Mouse (Mus musculus): ENCODE results near the gene Ap1m2.
A peak's percentile ranks its signal among the peaks of the same experiment; 100 is the strongest.
"Not testable (repeated sequence)": the region's sequence is repeated elsewhere in the genome, so short reads cannot be mapped to it uniquely, and the experiment has no call there.

Gene Ap1m2

GRCm38 (mm10) chr9:21327569-21327968, 15.4 kb upstream of the Ap1m2 start:
- no peak for DNase-seq (ENCODE audit: low read depth)

GRCm38 (mm10) chr9:21324269-21324668, 12.1 kb upstream of the Ap1m2 start:
- no peak for DNase-seq (ENCODE audit: low read depth)

- not testable (repeated sequence) for DNase-seq (ENCODE audit: low read depth)
These were observed 10.8 kb upstream of the Ap1m2 start for GRCm38 (mm10) chr9:21322917-21323297.

- no peak for DNase-seq (ENCODE audit: low read depth)
These were observed 10.2 kb upstream of the Ap1m2 start for GRCm38 (mm10) chr9:21322211-21322916.

- DNase-seq (ENCODE audit: low read depth), result no peak
These were observed 9.3 kb upstream of the Ap1m2 start for GRCm38 (mm10) chr9:21321513-21321835.

GRCm38 (mm10) chr9:21320619-21321512, 8.7 kb upstream of the Ap1m2 start, which contains the start of gene Slc44a2:
Gene Slc44a2 (plus strand): TSS chr9:21320698.
- no peak for DNase-seq (ENCODE audit: low read depth)

GRCm38 (mm10) chr9:21320280-21320618, 8.1 kb upstream of the Ap1m2 start:
- no peak for DNase-seq (ENCODE audit: low read depth)

- DNase-seq (ENCODE audit: low read depth), result no peak
These were observed 7.4 kb upstream of the Ap1m2 start for GRCm38 (mm10) chr9:21319503-21319902.

GRCm38 (mm10) chr9:21318792-21319191, 6.7 kb upstream of the Ap1m2 start:
- no peak for DNase-seq (ENCODE audit: low read depth)

GRCm38 (mm10) chr9:21316696-21317095, 4.6 kb upstream of the Ap1m2 start:
- DNase-seq (ENCODE audit: low read depth), result no peak

- DNase-seq (ENCODE audit: low read depth), result peak; percentile 89
These were observed 3.3 kb upstream of the Ap1m2 start for GRCm38 (mm10) chr9:21315421-21315820.

- no peak for DNase-seq (ENCODE audit: low read depth)
These were observed 2.4 kb upstream of the Ap1m2 start for GRCm38 (mm10) chr9:21314367-21315140.

- DNase-seq (ENCODE audit: low read depth), result peak; percentile 65
These were observed 1.3 kb upstream of the Ap1m2 start for GRCm38 (mm10) chr9:21313394-21313793.

- no peak for DNase-seq (ENCODE audit: low read depth)
These were observed 442 bp downstream of the Ap1m2 start for GRCm38 (mm10) chr9:21311695-21312094.

GRCm38 (mm10) chr9:21309150-21309741, 2.9 kb downstream of the Ap1m2 start:
- DNase-seq (ENCODE audit: low read depth), result no peak

GRCm38 (mm10) chr9:21305065-21305464, 7.1 kb downstream of the Ap1m2 start:
- no peak for DNase-seq (ENCODE audit: low read depth)

GRCm38 (mm10) chr9:21299014-21299413, 13.1 kb downstream of the Ap1m2 start:
- DNase-seq (ENCODE audit: low read depth), result no peak

GRCm38 (mm10) chr9:21292271-21292670, 19.9 kb downstream of the Ap1m2 start:
- no peak for DNase-seq (ENCODE audit: low read depth)

- DNase-seq (ENCODE audit: low read depth), result not testable (repeated sequence)
These were observed 20.3 kb downstream of the Ap1m2 start for GRCm38 (mm10) chr9:21291868-21292267.

GRCm38 (mm10) chr9:21291022-21291787, 20.9 kb downstream of the Ap1m2 start, which contains the start of gene Cdkn2d:
Gene Cdkn2d (minus strand): TSS chr9:21291407.
- DNase-seq (ENCODE audit: low read depth), result peak; percentile 100

- no peak for DNase-seq (ENCODE audit: low read depth)
These were observed 21.5 kb downstream of the Ap1m2 start for GRCm38 (mm10) chr9:21290589-21290988.

GRCm38 (mm10) chr9:21289337-21289671, 22.8 kb downstream of the Ap1m2 start:
- DNase-seq (ENCODE audit: low read depth), result no peak
